Mouse (Mus musculus) embryonic facial prominence, embryonic 15.5 days (tissue): Measurements from ENCODE around the gene Arl4c. TPM values are rescaled to one million over a fixed set of nuclear protein-coding genes. Genes with fewer than 3 reads are reported as not detected.

Source experiments
- ATAC-seq: fragments of 200-750 bp; cut with Nextera tagmentation; 2 replicates; pipeline ENCODE4 v1.8.0; 2017; ENCODE audit warnings: low read depth, moderate TSS enrichment; ENCODE audit not compliant: insufficient number of reproducible peaks, low FRiP score, low TSS enrichment
- H3K27ac ChIP-seq: fragments of 300-500 bp; sonication (generic); replicated peaks from 2 replicates; pipeline ENCODE4 v1.5.1; 2015; ENCODE audit warnings: mild to moderate bottlenecking, inconsistent platforms
- H3K27me3 ChIP-seq: fragments of 300-500 bp; sonication (generic); 2 replicates; pipeline ENCODE4 v1.6.1; 2015; ENCODE audit warnings: inconsistent platforms
- H3K36me3 ChIP-seq: fragments of 300-500 bp; sonication (generic); 2 replicates; pipeline ENCODE4 v1.6.1; 2015; ENCODE audit warnings: mild to moderate bottlenecking, inconsistent platforms
- H3K4me1 ChIP-seq: fragments of 300-500 bp; sonication (generic); 2 replicates; pipeline ENCODE4 v1.6.1; 2015; ENCODE audit warnings: inconsistent platforms
- H3K4me2 ChIP-seq: fragments of 300-500 bp; sonication (generic); replicated peaks from 2 replicates; pipeline ENCODE4 v1.6.1; 2015; ENCODE audit warnings: mild to moderate bottlenecking, inconsistent platforms
- H3K4me3 ChIP-seq: fragments of 300-500 bp; sonication (generic); replicated peaks from 2 replicates; pipeline ENCODE4 v1.5.1; 2015; ENCODE audit warnings: mild to moderate bottlenecking, inconsistent platforms
- H3K9ac ChIP-seq: fragments of 300-500 bp; sonication (generic); 2 replicates; pipeline ENCODE4 v1.6.1; 2015; ENCODE audit warnings: inconsistent platforms
- H3K9me3 ChIP-seq: fragments of 300-500 bp; sonication (generic); replicated peaks from 2 replicates; pipeline ENCODE4 v1.6.1; 2016; ENCODE audit warnings: inconsistent platforms
- WGBS: fragments of 180-500 bp; shearing (Covaris S2); methylation state at CpG from one replicate; pipeline ENCODE4 v1.1.7; 2015; 5-methylcytosine and 5-hydroxymethylcytosine counted together
- polyA plus RNA-seq: library from polyadenylated mRNA; unstranded; fragments of >200 nt; fragmentation: Nextera tagmentation; extraction: Ambion mirVana; gene quantifications from 2 replicates; pipeline ENCODE4 v1.2.1, GENCODE M21; 2015

Arl4c gene
- polyA plus RNA-seq, 1 experiment from 2014 or later: 11.2 TPM

- 74% methylated on average over 9 of the region's 9 CpGs for WGBS
- no peak overlapping the region for H3K9ac ChIP-seq
- no peak overlapping the region for H3K4me2 ChIP-seq
- no peaks in the 10 kb centered on the region for H3K27me3 ChIP-seq
- H3K36me3 ChIP-seq: no peaks in the 10 kb centered on the region
- H3K4me3 ChIP-seq: no peak overlapping the region
- no peaks in the 10 kb centered on the region for H3K9me3 ChIP-seq
- ATAC-seq: no peak
- no peaks in the 10 kb centered on the region for H3K4me1 ChIP-seq
- H3K27ac ChIP-seq: no peak overlapping the region
Observed at GRCm38 (mm10) chr1:88654521-88655472, 47.2 kb downstream of the Arl4c start.

DNA sequence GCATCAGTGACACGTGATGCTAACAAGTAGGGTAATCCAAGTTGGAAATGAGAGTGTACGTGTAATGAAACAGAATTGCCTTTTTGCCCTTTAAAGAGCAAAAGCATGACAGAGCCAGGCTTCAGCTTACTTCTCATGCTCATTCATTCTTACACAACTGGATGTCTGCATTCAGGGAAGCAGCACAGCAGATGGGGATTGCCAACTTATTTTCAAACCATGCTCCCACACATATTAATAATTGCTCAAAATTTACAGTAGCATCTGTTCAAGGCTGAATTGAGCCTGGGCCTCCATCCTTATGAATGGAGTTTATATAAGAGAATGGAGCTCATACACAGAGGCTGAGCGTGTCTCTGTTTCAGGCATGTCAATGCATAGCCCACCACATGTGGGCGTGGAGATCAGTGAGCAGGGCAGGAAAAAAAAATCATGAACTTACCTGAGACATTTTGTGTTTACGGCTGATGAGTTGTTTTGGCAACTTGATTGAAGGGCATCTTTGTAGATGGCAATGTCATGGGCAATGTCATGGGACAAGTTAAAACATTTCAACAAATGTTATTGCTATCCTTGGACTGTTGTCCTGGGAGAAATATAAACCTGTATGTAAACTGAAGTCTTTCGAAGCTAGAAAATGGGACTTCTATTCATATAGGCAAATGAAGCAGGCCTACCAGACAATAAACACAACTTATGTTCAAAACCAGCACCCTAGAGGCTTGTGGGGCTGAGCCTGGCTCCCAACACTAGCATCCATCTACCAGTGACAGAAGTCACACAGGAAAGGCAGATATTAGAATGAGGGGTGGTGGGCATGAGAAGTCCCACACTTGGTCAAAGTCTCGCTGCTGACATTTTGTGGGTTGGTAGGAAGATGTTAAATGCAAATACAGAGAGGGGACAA lies 48.2 kb downstream of the Arl4c start:
- Histone ChIP-seq H3K4me2 (no peak overlapping the region), H3K4me1 (no peaks in the 10 kb centered on the region), H3K36me3 (no peaks in the 10 kb centered on the region), H3K4me3 (no peak overlapping the region), H3K9me3 (no peaks in the 10 kb centered on the region), H3K27me3 (no peaks in the 10 kb centered on the region), H3K9ac (no peak overlapping the region), H3K27ac (no peak overlapping the region)
- ATAC-seq: no peak
- 76% methylated on average over 7 of the region's 7 CpGs for WGBS

- no peaks in the 10 kb centered on the region for H3K36me3 ChIP-seq
- ATAC-seq: no peak
Observed at GRCm38 (mm10) chr1:88652682-88653081, 49.3 kb downstream of the Arl4c start.

DNA sequence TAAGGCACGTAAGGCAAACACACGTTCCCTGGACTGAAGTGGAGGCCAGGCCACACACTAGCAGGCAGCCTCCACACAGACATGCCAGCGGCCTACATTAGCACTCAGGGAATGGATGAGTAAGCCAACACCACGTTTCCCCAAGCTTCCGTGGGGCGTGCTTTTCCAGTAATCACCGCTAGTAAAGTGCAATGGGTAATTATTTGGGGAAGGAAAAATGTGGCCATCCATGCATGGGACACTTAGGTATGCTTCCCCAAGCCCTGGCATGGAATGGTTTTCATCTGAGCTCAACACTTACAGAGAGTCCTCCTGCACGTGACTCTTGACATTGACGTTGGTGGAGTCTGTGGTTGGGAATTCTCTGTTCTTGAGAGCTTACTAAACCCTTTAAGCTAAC lies 50.4 kb downstream of the Arl4c start:
- Histone ChIP-seq H3K36me3 (no peaks in the 10 kb centered on the region), H3K4me3 (no peak overlapping the region), H3K4me1 (no peaks in the 10 kb centered on the region), H3K9me3 (no peaks in the 10 kb centered on the region), H3K27ac (no peak overlapping the region), H3K27me3 (no peaks in the 10 kb centered on the region), H3K4me2 (no peak overlapping the region), H3K9ac (no peak overlapping the region)
- 71% methylated on average over 9 of the region's 9 CpGs for WGBS
- ATAC-seq: no peak

More at GRCm38 (mm10) chr1:88652682-88653081, 49.3 kb downstream of the Arl4c start:
- Histone ChIP-seq H3K4me3 (no peak overlapping the region), H3K4me2 (no peak overlapping the region), H3K27ac (no peak overlapping the region), H3K9me3 (no peaks in the 10 kb centered on the region), H3K9ac (no peak overlapping the region), H3K4me1 (no peaks in the 10 kb centered on the region), H3K27me3 (no peaks in the 10 kb centered on the region)
- WGBS: 88% methylated on average over 8 of the region's 8 CpGs

DNA sequence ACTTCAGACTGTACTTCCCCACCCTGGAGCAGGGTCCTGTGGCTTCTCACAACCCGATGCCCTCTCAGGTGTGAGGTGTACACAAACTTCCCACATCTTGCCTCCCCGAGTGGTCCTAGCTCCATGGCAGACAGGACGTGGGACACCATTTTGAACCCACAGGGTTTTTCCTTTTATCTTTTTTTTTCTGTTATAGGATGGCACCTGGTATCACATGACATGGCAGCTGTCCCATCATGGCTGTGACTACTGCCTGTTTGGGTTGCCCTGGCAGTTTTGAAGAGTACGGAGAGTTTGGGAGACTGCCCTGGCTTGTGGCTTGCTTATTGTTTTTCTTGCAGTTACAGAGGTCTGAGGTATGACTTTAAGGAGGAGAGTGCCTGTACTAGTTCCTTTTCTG lies 53.3 kb downstream of the Arl4c start:
- no peak for ATAC-seq
- H3K9me3 ChIP-seq: no peaks in the 10 kb centered on the region
- no peaks in the 10 kb centered on the region for H3K4me1 ChIP-seq
- no peak overlapping the region for H3K9ac ChIP-seq
- H3K4me2 ChIP-seq: no peak overlapping the region
- 90% methylated on average over 4 of the region's 4 CpGs for whole genome bisulfite sequencing
- no peak overlapping the region for H3K27ac ChIP-seq
- no peaks in the 10 kb centered on the region for H3K36me3 ChIP-seq
- no peaks in the 10 kb centered on the region for H3K27me3 ChIP-seq
- H3K4me3 ChIP-seq: no peak overlapping the region

- WGBS: 58% methylated on average over 3 of the region's 3 CpGs
- no peak for ATAC-seq
Observed at GRCm38 (mm10) chr1:88645599-88646119, 56.4 kb downstream of the Arl4c start.

GRCm38 (mm10) chr1:88644417-88644816 lies 57.6 kb downstream of the Arl4c start:
- Histone ChIP-seq H3K4me3 (no peak overlapping the region), H3K4me2 (no peak overlapping the region), H3K36me3 (no peaks in the 10 kb centered on the region), H3K27ac (no peak overlapping the region), H3K4me1 (peaks cover 7% of the 10 kb centered on the region), H3K9me3 (no peaks in the 10 kb centered on the region), H3K27me3 (no peaks in the 10 kb centered on the region), H3K9ac (no peak overlapping the region)
- WGBS: 85% methylated on average over 5 of the region's 5 CpGs
- ATAC-seq: no peak

More at GRCm38 (mm10) chr1:88645599-88646119, 56.4 kb downstream of the Arl4c start:
- Histone ChIP-seq H3K4me3 (no peak overlapping the region), H3K9ac (no peak overlapping the region), H3K27me3 (no peaks in the 10 kb centered on the region), H3K27ac (no peak overlapping the region), H3K4me1 (no peaks in the 10 kb centered on the region), H3K36me3 (no peaks in the 10 kb centered on the region), H3K4me2 (no peak overlapping the region), H3K9me3 (no peaks in the 10 kb centered on the region)

DNA sequence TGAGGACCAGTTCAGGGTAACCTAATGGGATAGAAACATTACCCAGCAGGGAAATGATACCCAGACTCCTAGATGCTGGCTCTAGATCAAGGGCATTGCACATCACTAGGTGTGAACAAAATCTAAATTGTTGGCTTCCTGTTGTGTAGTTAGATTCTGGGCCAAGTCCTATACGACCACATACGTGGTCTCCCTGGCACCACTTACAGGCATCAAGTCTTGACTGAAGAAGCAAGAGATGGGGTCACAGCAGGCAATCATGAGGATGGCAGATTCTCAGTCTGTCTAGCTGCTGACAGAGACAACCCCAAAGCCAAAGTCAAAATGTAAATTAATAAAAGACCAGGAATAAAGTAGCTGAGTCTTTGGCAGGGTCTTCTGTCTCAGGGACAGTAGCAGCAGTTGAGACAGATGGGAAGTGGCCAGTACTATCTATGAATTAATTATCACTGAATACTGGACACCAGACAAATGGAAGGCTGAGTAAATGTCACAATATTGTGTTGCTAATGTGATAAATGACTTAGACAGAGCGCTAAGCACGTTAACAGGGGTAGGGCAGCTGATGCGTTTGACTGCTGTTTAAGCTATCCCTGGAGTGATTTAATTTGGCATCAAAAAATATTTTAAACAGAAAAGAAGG lies 58.7 kb downstream of the Arl4c start:
- Histone ChIP-seq H3K36me3 (no peaks in the 10 kb centered on the region), H3K4me1 (peaks cover 10% of the 10 kb centered on the region), H3K9ac (no peak overlapping the region), H3K4me3 (no peak overlapping the region), H3K9me3 (no peaks in the 10 kb centered on the region), H3K27ac (no peak overlapping the region), H3K27me3 (no peaks in the 10 kb centered on the region), H3K4me2 (no peak overlapping the region)
- 76% methylated on average over 5 of the region's 5 CpGs for WGBS
- ATAC-seq: no peak

DNA sequence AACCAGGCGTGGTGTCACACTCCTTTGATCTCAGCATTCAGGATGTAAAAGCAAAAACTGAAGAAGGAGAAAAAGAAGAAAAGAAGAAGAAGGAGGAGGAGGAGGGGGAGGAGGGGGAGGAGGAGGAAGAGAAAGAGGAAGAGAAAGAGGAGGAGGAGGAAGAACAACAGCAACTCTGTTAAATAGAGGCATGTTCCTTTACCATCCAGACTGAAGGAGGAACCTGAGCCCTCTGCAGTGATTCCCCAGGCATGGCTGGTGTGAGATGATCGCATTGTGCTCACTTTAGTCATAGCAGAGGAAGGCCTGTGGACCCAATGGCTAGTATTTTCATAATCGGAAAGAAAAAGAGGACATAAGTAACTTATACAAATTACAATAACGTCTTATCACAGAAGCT lies 59.3 kb downstream of the Arl4c start:
- no peak for ATAC-seq
- Histone ChIP-seq H3K36me3 (no peaks in the 10 kb centered on the region), H3K4me3 (no peak overlapping the region), H3K4me2 (no peak overlapping the region), H3K27ac (no peak overlapping the region), H3K4me1 (peaks cover 10% of the 10 kb centered on the region), H3K9ac (no peak overlapping the region), H3K9me3 (no peaks in the 10 kb centered on the region), H3K27me3 (no peaks in the 10 kb centered on the region)
- 75% methylated on average over 4 of the region's 4 CpGs for WGBS

- H3K4me3 ChIP-seq: no peak overlapping the region
- H3K9me3 ChIP-seq: no peaks in the 10 kb centered on the region
- H3K27me3 ChIP-seq: no peaks in the 10 kb centered on the region
- no peak overlapping the region for H3K27ac ChIP-seq
- peaks cover 10% of the 10 kb centered on the region for H3K4me1 ChIP-seq
- no peak for ATAC-seq
- H3K36me3 ChIP-seq: no peaks in the 10 kb centered on the region
- WGBS: 72% methylated on average over 2 of the region's 2 CpGs
- no peak overlapping the region for H3K4me2 ChIP-seq
- no peak overlapping the region for H3K9ac ChIP-seq
Observed at GRCm38 (mm10) chr1:88641678-88642215, 60.3 kb downstream of the Arl4c start.
